Comparison of ENCODE assay signal across 7 mouse cellular contexts in genomic region chr7:59769749-59770148, GRCm38 (mm10).
A peak's percentile ranks its signal among the peaks of the same experiment; 100 is the strongest.
DNase-seq lines count a peak whose midpoint lies in the region; TF ChIP-seq lines count a peak whose summit lies in the region.
"Not testable (repeated sequence)": the region's sequence is repeated elsewhere in the genome, so short reads cannot be mapped to it uniquely, and the experiment has no call there.

No protein-coding gene starts in this region.

- intact Hi-C loops in heart, postnatal 25 days (cut with DNase I) = not testable (repeated sequence)

- not testable (repeated sequence) for H3K27me3 ChIP-seq in cerebellum, adult 2 months (ENCODE audit: control insufficient read depth, insufficient read depth, low read length)

- not testable (repeated sequence) for H3K27ac ChIP-seq in cerebellum, adult 2 months (ENCODE audit: insufficient read depth, low read length)

- 72% methylated on average over 1 of the region's 1 CpGs for WGBS in cerebellum, adult 2 months

- H3K4me3 ChIP-seq in cerebellum, adult 2 months (replicated peaks; ENCODE audit: insufficient read depth, low read depth, low read length) = not testable (repeated sequence)

- H3K4me1 ChIP-seq in cerebellum, adult 2 months (ENCODE audit: control insufficient read depth, insufficient read depth, low read length) = not testable (repeated sequence)

- TF ChIP-seq POLR2A in cerebellum, adult 2 months (IDR thresholded peaks at IDR 0.05; ENCODE audit: borderline replicate concordance, insufficient read depth, low read length) = not testable (repeated sequence)

- TF ChIP-seq CTCF in cerebellum, adult 2 months (IDR thresholded peaks at IDR 0.05; ENCODE audit: borderline replicate concordance, insufficient read depth, low read depth, low read length) = not testable (repeated sequence)

- DNase-seq in cerebellum, adult 2 months = peak; percentile 0 to 5
- peak; percentile 4 for DNase-seq in gastrocnemius, postnatal 25 days
- DNase-seq in heart, postnatal 25 days (ENCODE audit: low spot score) = peak; percentile 11
- DNase-seq in layer of hippocampus, adult 18-20 months (ENCODE audit: low spot score in 2 of 2) = peak; percentile 1 to 3
- peak; percentile 10 to 17 for DNase-seq in lung, postnatal 4 days
- DNase-seq in spleen, postnatal 4 days (ENCODE audit: low spot score in 2 of 2) = peak; percentile 18 to 65
- DNase-seq in urinary bladder, postnatal 25 days (ENCODE audit: low spot score) = peak; percentile 3
